Mouse (Mus musculus) left cerebral cortex, postnatal 25 days (tissue): ENCODE measurements around the gene Gm49336. TPM values are rescaled to one million over a fixed set of nuclear protein-coding genes. Genes with fewer than 3 reads are reported as not detected.

ENCODE experiments used
- DNase-seq, 2 experiments: peaks; one replicate each; pipeline ENCODE4 v3.0.0; 2022; ENCODE audit warnings: low spot score in 2 of 2, mixed read lengths in 1 of 2
- intact Hi-C: fragments of 180-260 bp; cut with DNase I; formaldehyde crosslinking; loops from one replicate; pipeline ENCODE4 v1.15.1; 2025
- total RNA-seq, 2 experiments: library from RNA; stranded (reverse); gene quantifications; 2 replicates each; pipeline ENCODE4 v1.2.3; 2021

Gm49336 gene
- total RNA-seq, 2 experiments from 2014 or later = 80.0 to 80.2 TPM

GRCm38 (mm10) chr14:60252004-60253000, 995 bp upstream of the Gm49336 start:
- intact Hi-C loops = loop anchor here (5.0 kb wide), 2 partner anchors 130 to 445 kb away; no protein-coding TSS in a partner anchor
- DNase-seq = no peak

DNA sequence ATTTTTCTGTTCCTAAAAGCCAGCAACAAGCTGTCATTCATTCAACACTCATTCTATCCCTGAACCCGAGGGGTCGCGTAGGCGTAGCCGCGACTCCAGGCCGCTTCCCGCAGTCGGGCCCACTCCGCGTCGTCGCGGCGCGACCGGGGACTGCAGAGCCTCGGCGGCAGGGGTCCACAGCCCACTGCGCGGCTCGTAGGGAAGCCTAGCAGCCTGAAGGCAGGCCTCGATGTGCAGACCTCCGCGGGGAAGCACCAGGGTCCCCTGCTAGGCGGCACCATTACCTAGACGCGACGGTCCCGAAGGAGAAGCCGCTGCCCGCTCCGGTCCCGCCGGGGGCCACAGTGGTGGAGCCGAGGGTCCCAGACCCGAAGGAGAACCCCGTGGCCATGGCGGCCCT, 428 bp downstream of the Gm49336 start:
- intact Hi-C loops = loop anchor here (1.0 to 5.0 kb wide), 4 partner anchors 14 to 446 kb away; partner anchors contain the start of gene Mtmr6
- DNase-seq = no peak

GRCm38 (mm10) chr14:60250366-60250765, 941 bp downstream of the Gm49336 start:
- no peak for DNase-seq
- intact Hi-C loops = loop anchor here (2.0 to 5.0 kb wide), 3 partner anchors 74 to 447 kb away; no protein-coding TSS in a partner anchor

DNA sequence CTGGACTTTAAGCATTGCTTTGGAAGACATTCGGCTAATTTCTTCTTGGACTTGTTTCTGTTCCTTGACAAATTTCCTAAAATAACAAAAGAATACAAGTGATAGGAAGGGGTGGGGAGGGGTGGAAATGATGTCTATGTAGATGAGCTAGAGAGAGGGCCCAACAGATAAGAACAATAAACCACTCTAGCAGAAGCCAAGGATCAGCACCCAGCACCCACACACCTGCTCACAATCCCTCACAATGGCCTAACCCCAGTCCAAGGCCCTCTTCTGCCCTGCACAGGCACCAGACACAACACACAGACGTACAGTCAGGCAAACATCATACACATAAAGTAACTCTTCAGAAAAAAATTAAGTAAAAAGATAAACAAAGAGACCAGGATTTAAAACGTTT, 12.8 kb downstream of the Gm49336 start:
- intact Hi-C loops = no loop called here

DNA sequence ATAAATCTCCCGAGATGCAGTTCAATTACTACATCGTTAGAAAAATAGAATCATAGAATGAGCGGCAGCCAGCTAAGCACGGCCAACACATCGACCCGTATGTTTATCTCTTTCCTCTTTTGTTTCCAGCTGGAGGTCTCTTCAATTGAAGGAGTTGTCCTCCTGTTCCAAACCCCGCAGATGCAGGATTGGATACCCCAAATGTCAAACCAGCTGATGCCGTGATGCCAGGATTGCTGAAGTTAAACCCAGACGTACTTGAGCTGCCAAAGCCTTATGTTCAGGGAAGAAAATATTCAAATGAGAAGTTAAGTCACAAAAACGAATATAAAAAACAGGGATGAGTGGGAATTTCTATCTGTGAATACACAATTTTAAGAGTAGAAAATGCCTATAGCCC, 31.4 kb downstream of the Gm49336 start:
- peak in 1 of 2 experiments; percentile 48 for DNase-seq
- intact Hi-C loops = no loop called here

More for the DNA sequence above, 12.8 kb downstream of the Gm49336 start:
- DNase-seq = no peak

- intact Hi-C loops = no loop called here
- DNase-seq = no peak
Measured at GRCm38 (mm10) chr14:60217616-60218015, 33.7 kb downstream of the Gm49336 start.

GRCm38 (mm10) chr14:60216125-60216524, 35.2 kb downstream of the Gm49336 start:
- no peak for DNase-seq
- intact Hi-C loops = no loop called here

DNA sequence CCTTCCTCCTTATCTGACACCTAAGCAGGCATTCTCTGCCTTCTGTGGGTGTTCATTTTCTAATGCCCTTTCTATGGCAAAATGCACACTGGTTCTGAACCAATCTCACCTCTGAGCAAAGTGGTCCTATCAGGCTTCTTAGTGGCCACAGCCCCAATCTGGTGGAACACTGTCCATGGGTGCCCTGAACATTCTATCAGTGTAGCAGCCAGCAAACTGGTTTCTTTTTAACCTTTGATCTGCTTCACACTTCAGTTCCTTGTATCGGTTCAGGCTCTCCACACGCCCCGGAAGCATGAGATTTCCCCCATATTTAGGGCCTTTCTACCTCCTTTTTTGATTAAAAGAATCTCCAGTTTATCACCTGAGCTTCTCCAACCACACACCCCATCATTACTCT, 36.3 kb downstream of the Gm49336 start:
- intact Hi-C loops = no loop called here

GRCm38 (mm10) chr14:60214040-60214439, 37.3 kb downstream of the Gm49336 start:
- intact Hi-C loops = no loop called here
- DNase-seq = peak in 1 of 2 experiments; percentile 19

More for the DNA sequence above, 36.3 kb downstream of the Gm49336 start:
- DNase-seq = no peak

DNA sequence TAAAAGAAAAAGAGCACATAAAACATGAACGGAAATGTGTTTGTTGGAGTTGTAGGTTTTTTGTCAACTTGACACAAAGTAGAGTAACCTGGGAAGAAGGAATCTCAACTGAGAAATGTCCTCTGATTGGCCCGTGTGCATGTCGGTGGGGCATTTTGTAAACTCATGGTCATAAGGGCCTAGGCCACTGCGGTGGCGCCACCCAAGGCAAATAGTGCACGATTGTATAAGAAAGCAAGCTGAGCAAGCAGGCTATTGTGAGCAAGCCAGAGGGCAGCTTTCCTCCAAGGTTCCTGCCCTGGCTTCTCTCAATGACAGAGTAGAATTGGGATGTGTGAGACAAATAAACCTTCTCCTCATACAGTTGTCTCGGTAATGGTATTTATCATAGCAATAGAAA, 42.1 kb downstream of the Gm49336 start:
- intact Hi-C loops = no loop called here
- DNase-seq = no peak

- no peak for DNase-seq
- intact Hi-C loops = no loop called here
Measured at GRCm38 (mm10) chr14:60204993-60205392, 46.3 kb downstream of the Gm49336 start.

- intact Hi-C loops = no loop called here
- peak; percentile 30 to 81 for DNase-seq
Measured at GRCm38 (mm10) chr14:60196884-60197283, 54.4 kb downstream of the Gm49336 start, which contains the start of gene Atp8a2. TSS of gene Atp8a2 (minus strand) at chr14:60197179.

DNA sequence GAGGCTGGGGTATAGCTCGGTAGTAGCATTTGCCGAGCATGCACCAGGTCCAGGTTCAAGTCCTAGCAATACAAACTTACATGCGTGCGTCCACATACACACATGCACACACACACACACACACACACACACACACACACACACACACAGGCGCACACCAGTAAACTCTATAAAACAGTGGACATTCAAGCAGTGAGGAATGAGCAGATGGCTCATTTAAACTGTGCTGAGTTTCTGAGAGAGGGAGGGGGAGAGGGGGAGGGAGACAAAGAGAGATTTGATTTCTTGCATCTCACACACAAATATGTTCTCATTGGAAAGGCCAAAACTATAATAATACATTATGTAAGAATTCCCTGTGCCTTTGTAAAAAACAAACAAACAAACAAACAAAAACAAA, 55.3 kb downstream of the Gm49336 start:
- intact Hi-C loops = no loop called here
- no peak for DNase-seq

DNA sequence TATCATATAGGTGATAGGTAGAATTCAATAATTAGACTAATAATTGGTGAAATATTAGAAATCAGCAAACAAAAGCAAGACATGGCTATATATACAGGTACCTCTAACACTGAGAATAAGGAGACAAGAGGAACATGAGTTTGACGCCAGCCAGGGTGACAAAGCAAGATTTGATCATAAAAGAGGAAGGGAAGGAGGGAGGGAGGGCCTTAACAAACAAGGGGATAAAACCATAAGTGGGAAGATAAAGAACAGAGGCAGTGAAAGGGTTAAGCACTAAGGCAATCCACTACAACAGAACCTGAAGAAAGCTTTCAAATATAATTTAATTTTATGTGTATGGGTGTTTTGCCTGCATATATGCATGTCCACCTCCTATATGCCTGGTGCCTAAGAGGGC, 56.7 kb downstream of the Gm49336 start:
- no peak for DNase-seq
- intact Hi-C loops = no loop called here

DNA sequence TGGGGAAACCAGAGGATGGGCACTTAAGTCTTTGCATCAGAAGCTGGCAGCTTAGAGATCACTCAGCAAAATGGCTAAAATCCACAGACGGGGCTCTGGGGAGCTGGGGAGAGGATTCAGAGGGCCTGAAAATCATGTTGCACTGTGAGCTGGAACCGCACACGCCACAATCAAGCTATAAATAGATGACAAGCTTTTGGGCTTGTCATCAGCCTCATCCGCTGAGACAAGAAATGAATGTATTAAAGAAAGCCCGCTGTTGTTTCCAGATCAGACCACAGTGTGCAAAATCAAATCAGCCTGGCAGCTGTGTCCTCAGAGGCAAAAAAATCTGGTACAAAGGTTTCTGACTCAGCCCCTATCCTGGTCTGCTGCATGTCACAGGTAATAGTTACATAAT, 61.5 kb downstream of the Gm49336 start:
- intact Hi-C loops = no loop called here
- peak in 1 of 2 experiments; percentile 16 for DNase-seq

- intact Hi-C loops = no loop called here
- DNase-seq = peak; percentile 49 to 79
Measured at GRCm38 (mm10) chr14:60188201-60188825, 63.0 kb downstream of the Gm49336 start.

DNA sequence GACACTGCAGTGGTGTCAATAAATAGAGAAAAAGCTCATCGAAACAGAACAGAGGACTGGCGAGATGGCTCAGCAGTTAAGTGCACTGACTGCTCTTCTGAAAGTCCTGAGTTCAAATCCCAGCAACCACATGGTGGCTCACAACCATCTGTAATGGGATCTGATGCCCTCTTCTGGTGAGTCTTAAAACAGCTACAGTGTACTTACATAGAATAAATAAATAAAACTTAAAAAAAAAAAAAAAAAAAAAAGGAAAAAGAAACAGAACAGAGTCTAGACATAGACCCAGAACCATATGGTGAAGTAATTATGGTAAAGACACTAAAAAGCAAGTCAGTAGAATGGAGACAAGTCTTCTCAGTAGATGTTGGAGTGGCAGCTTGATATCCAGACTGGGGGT, 70.0 kb downstream of the Gm49336 start:
- intact Hi-C loops = no loop called here

DNA sequence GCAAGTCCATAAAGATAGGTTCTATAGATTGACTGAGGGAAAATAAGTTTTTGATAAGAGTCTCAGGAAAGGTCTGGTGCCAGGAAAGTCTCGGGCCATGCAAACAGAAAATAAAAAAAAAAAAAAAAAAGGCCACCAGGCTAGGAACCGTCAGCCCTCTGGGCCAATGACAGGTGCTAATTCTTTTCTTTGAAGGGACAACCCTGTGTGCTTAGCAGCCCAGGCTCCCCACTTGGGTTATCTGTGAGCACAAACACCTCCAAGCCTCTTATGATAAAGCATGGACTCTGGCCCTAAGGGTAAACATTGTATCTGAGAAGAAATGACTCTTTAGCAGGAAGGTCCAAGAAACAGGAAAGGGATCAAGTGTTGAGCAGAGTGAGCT, 72.7 kb downstream of the Gm49336 start:
- intact Hi-C loops = no loop called here

More for the DNA sequence above, 70.0 kb downstream of the Gm49336 start:
- DNase-seq = no peak

DNA sequence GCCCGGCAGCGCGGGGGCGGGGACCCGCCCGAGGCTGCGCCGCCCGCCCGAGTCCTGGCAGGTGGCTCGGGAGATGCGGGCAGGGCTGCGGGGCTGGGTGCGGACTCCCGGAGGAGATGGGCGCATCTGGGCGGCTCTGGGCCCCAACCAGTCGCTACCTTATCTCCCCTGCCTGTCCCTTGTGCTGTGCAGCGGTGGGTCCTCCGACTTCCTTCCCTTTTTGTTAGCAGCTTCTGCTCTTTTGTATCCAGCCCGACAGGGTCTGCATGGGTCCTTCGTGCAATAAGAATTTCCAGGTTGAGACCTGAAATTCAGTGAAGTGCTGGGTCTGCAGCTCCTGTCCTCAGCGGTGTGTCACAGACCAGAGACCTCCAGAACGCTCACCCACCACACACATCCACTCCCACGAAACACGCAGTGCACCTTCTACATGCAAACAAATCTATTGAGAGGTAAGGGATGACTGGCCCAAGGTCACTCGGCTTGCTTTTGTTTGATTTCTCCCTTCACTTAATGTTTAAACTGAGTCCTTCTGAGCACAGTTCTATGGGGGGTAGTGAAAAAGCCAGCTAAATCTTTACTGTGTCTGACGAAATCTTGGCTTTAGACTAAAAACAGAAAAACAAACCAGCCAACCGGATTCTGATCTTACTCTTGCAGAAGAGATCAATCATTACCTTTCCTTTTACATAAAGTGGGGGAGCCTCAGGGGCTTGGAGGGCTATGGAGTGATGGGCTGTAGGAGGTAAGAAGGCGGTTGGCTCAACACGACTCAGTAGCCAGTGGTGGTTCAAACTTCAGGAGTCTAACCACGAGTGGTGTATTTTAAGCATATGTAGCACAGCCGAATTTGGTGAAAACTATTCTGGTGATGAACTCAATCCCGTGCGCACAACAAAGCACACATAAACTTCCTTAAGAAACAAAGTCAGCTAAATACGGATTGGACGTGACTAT, 73.4 kb downstream of the Gm49336 start:
- peak; percentile 62 to 71 for DNase-seq
- intact Hi-C loops = loop anchor here (1.0 to 2.0 kb wide), 2 partner anchors 73 to 152 kb away; partner anchors contain the start of genes Gm49336 and Nupl1

More for the DNA sequence above, 72.7 kb downstream of the Gm49336 start:
- DNase-seq = no peak
